Mouse (Mus musculus): ENCODE measurements around the gene Kremen1.

Gene Kremen1

GRCm38 (mm10) chr11:5164310-5164709 lies 97.0 kb downstream of the Kremen1 start:
- DNase-seq: peak in 1 of 2 experiments; percentile 43

DNA sequence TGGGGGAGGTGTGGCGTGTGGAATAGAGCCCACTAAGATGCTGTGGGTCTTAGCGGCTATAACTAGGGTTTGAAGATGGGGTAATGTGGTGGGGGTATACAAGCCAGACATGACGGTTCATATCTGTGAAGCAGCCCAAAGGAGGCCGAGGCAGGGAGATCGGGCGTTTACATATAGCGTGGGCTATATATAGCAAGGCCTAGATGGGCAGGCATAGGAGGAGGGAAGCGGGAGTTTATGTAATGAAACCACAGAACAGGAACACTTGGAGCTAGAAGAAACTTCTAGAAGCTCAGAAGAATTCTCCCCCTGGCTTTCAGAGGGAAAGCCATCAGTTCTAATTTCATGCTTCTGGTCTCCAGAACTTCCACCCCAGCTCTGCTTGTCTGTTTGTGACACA lies 97.9 kb downstream of the Kremen1 start:
- DNase-seq: no peak

DNA sequence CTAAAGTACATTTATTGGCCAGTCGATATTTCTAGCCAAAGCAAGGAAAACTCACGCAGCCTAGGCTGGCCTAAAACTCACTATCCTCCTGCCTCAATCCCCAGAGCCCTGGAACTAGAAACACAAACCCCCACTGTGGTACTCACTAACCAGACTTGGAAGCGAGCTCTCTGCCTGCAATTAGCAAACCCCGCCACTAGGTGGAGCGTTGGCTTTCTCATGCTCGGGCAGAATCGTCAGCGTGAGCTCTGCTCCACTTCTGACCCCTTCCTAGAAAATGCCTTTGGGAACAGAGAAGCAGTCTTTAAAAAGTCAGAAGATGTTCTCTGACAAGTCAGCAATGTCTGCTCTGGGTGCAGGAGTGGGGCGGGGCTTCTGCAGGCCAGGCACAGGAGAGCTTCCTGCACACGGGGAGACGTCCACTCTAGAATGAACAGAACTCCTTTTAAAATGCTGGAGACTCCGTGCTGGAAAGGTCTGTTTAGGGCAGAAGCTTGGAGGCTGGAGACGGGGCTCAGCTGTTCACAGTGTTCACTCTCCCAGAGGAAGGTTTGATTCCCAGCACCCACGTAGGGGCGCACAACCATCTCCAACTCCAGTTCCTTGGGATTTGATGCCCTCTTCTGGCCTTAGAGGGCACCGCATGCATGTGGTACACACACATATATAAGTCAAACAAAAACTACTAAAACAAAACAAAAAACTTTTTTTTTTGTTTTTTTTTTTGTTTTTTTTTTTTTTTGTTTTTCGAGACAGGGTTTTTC lies 100.5 kb downstream of the Kremen1 start:
- DNase-seq: peak; percentile 74 to 76

DNA sequence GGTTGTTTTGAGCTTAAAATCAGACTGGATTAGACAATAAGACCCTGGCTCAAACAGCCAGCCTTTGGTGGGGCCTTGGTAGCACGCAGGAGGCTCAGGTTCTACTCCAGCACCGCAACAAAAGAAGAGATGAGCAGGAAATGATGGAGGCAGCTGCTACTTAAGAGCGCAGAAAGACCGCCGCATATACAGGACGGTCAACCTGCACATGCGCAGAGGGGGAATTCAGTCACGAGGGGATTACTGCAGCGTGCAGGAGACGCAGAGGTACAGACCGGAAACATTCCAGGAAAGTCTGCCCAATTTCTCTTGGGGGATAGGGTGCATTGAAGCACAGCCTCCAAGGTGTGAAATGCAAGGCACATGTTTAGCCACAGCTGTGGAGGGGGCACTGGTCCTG lies 103.3 kb downstream of the Kremen1 start:
- DNase-seq: no peak

- no peak for DNase-seq
Observed at GRCm38 (mm10) chr11:5154961-5155805, 106.2 kb downstream of the Kremen1 start.

DNA sequence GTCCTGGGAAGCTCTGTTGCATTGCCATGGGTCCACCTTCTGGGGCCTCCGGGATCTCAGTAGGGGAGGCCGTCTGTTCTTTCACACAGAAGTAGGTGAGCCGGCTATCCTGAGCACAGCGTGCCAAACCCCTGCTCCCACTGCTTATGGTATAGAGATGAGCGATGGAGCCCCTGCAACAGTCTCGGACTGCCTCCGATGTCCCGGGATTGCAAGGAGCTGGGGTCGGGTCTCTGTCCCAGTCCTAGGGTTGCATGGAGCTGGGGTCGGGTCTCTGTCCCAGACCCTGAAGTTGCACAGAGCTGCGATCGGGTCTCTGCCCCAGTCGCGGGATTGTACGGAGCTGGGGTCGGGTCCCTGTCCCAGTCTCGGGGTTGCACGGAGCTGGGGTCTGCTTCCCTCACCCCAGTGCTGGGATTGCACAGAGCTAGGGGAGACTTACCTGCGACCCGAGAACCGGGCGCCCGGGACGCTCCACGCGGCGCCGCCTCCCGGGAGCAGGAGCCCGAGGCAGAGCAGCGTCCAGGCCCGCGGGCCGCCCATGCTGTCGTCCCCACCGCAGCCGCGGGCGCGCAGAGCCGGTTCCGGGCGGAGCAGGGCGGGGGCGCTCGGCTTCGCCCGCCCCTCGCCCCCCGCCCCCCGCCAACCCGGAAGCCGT lies 109.5 kb downstream of the Kremen1 start, which contains the start of gene Emid1:
Emid1 (minus strand) TSS at position 578 of the 658 bp plus-strand sequence.
- peak; percentile 59 to 69 for DNase-seq

- no peak for DNase-seq
Observed at GRCm38 (mm10) chr11:5151247-5151630, 110.1 kb downstream of the Kremen1 start.

GRCm38 (mm10) chr11:5150416-5151246 lies 110.7 kb downstream of the Kremen1 start:
- peak; percentile 27 to 47 for DNase-seq

GRCm38 (mm10) chr11:5149955-5150354 lies 111.4 kb downstream of the Kremen1 start:
- DNase-seq: no peak

GRCm38 (mm10) chr11:5149249-5149648 lies 112.1 kb downstream of the Kremen1 start:
- no peak for DNase-seq

DNA sequence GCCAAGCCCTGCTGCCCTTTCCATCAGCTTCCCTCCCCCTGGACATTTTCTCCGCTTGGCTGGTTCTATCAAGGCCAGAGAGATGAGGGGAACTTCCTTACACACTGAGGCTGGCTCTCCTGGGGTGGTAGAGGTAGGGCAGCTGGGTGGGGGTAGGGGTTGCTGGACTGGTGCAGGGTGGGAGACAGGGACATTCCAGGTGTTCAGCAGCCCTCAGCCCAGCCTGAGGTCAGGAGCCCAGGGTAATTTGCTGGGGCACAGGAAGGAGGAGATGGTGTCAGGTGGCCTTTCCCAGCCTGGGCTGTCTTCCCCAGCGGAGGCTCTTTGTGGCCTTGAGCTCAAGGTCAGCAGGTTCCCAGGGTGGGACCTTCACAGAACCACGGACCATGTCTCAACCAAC lies 115.8 kb downstream of the Kremen1 start:
- no peak for DNase-seq

DNA sequence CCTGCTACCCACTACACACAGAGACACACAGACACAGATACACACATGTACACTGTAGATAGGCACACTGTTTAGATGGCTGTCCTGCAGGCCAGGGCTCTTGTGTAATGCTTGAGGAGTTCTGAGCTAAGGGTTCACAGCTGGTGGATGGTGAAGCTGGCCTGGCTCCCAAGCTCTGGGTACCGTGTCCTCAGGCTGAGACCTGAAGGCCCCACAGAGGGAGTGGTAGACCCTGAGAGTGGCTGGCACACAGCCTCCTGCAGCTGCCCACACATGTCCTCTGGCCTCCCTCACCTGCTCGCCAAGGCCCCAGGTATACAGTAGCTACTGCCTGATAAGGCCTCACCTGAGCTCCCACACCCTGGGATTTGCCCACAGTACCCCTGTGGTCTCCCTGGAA lies 119.4 kb downstream of the Kremen1 start:
- no peak for DNase-seq

Data from thymus, postnatal 36 days (tissue).